Mouse (Mus musculus) cerebellum, adult 2 months (tissue): ENCODE measurements around the gene Gm44511. TPM values are rescaled to one million over a fixed set of nuclear protein-coding genes. Genes with fewer than 3 reads are reported as not detected.
"Not testable (repeated sequence)": the region's sequence is repeated elsewhere in the genome, so short reads cannot be mapped to it uniquely, and the experiment has no call there.

ENCODE experiments used
- DNase-seq, 2 experiments: peaks; one replicate each; pipeline ENCODE4 v3.0.0; 2021
- H3K27ac ChIP-seq: fragments of 200-500 bp; 2 replicates; pipeline ENCODE4 v1.5.1; 2012; ENCODE audit warnings: low read length, control low read depth, inconsistent platforms; ENCODE audit not compliant: insufficient read depth
- H3K27me3 ChIP-seq: fragments of 200-500 bp; 2 replicates; pipeline ENCODE4 v1.6.1; 2012; ENCODE audit warnings: inconsistent platforms, mild to moderate bottlenecking, low read length, moderate library complexity; ENCODE audit not compliant: control insufficient read depth, insufficient read depth
- H3K4me1 ChIP-seq: fragments of 200-500 bp; 2 replicates; pipeline ENCODE4 v1.6.1; 2011; ENCODE audit warnings: low read length; ENCODE audit not compliant: control insufficient read depth, insufficient read depth
- H3K4me3 ChIP-seq: fragments of 200-500 bp; replicated peaks from 2 replicates; pipeline ENCODE3; 2011; ENCODE audit warnings: mild to moderate bottlenecking, low read depth, low read length, control low read depth; ENCODE audit not compliant: insufficient read depth
- CTCF ChIP-seq: fragments of 200-500 bp; IDR thresholded peaks from 2 replicates; pipeline ENCODE4 v1.5.1; 2011; ENCODE audit warnings: low read depth, mild to moderate bottlenecking, control low read depth, low read length, moderate library complexity, borderline replicate concordance; ENCODE audit not compliant: insufficient read depth
- POLR2A ChIP-seq: fragments of 200-500 bp; IDR thresholded peaks from 2 replicates; pipeline ENCODE4 v1.6.1; 2011; ENCODE audit warnings: low read length, control low read depth, borderline replicate concordance; ENCODE audit not compliant: insufficient read depth
- WGBS: fragments of 180-500 bp; shearing (Covaris S2); methylation state at CpG from one replicate; pipeline ENCODE4 v1.1.7; 2018; 5-methylcytosine and 5-hydroxymethylcytosine counted together
- polyA plus RNA-seq: library from polyadenylated mRNA; depleted of rRNA; stranded (reverse); fragments of >200 nt; gene quantifications from 2 replicates; pipeline ENCODE4 v1.2.3, GENCODE M21; 2012

Gm44511 gene
- polyA plus RNA-seq, 1 experiment: not detected

- DNase-seq: no peak
- no peak overlapping the region for H3K4me3 ChIP-seq
- no peaks in the 10 kb centered on the region for H3K27me3 ChIP-seq
- H3K27ac ChIP-seq: no peak overlapping the region
- H3K4me1 ChIP-seq: no peaks in the 10 kb centered on the region
- WGBS: 81% methylated on average over 4 of the region's 4 CpGs
- no peak for TF ChIP-seq CTCF
- TF ChIP-seq POLR2A: no peak
These were observed 3.7 kb upstream of the Gm44511 start for GRCm38 (mm10) chr6:128829837-128830236.

- DNase-seq: no peak
- Histone ChIP-seq H3K27ac (no peak overlapping the region), H3K4me3 (no peak overlapping the region), H3K27me3 (no peaks in the 10 kb centered on the region), H3K4me1 (no peaks in the 10 kb centered on the region)
- TF ChIP-seq POLR2A: no peak
- TF ChIP-seq CTCF: no peak
- WGBS: 80% methylated on average over 3 of the region's 3 CpGs
These were observed 666 bp upstream of the Gm44511 start for GRCm38 (mm10) chr6:128826781-128827180.

- no peaks in the 10 kb centered on the region for H3K27me3 ChIP-seq
- 84% methylated on average over 4 of the region's 4 CpGs for WGBS
- no peak for TF ChIP-seq POLR2A
- H3K4me3 ChIP-seq: no peak overlapping the region
- no peak overlapping the region for H3K27ac ChIP-seq
- H3K4me1 ChIP-seq: no peaks in the 10 kb centered on the region
- DNase-seq: no peak
These were observed 7.9 kb downstream of the Gm44511 start for GRCm38 (mm10) chr6:128818083-128818802.

GRCm38 (mm10) chr6:128808532-128808931 lies 17.6 kb downstream of the Gm44511 start:
- DNase-seq: no peak
- Histone ChIP-seq H3K4me3 (no peak overlapping the region), H3K27ac (no peak overlapping the region), H3K27me3 (no peaks in the 10 kb centered on the region), H3K4me1 (no peaks in the 10 kb centered on the region)
- WGBS: 78% methylated on average over 5 of the region's 5 CpGs
- TF ChIP-seq POLR2A (no peak), CTCF (no peak)

- WGBS: 60% methylated on average over 3 of the region's 3 CpGs
- Histone ChIP-seq H3K4me3 (no peak overlapping the region), H3K27ac (no peak overlapping the region), H3K4me1 (no peaks in the 10 kb centered on the region), H3K27me3 (no peaks in the 10 kb centered on the region)
- TF ChIP-seq CTCF: no peak
- TF ChIP-seq POLR2A: no peak
- DNase-seq: no peak
These were observed 19.1 kb downstream of the Gm44511 start for GRCm38 (mm10) chr6:128807021-128807420.

GRCm38 (mm10) chr6:128804823-128805640 lies 21.1 kb downstream of the Gm44511 start:
- not testable (repeated sequence) for H3K27me3 ChIP-seq, H3K4me1 ChIP-seq, H3K4me3 ChIP-seq, H3K27ac ChIP-seq
- peak; percentile 54 for TF ChIP-seq CTCF
- DNase-seq: peak; percentile 48 to 53
- WGBS: 67% methylated on average over 7 of the region's 7 CpGs

- Histone ChIP-seq H3K4me1 (no peaks in the 10 kb centered on the region), H3K27me3 (no peaks in the 10 kb centered on the region), H3K4me3 (peak overlapping the region; percentile 70), H3K27ac (no peak overlapping the region)
- TF ChIP-seq CTCF: peak; percentile 92
- TF ChIP-seq POLR2A: no peak
- DNase-seq: peak; percentile 96 to 98
- WGBS: 4% methylated on average over 26 of the region's 26 CpGs
These were observed 22.9 kb downstream of the Gm44511 start for GRCm38 (mm10) chr6:128802999-128803857.

- Histone ChIP-seq H3K27ac (peak overlapping the region; percentile 31), H3K4me3 (peak overlapping the region; percentile 70), H3K4me1 (peaks cover 2% of the 10 kb centered on the region), H3K27me3 (no peaks in the 10 kb centered on the region)
- peak; percentile 53 to 70 for DNase-seq
- WGBS: 8% methylated on average over 10 of the region's 10 CpGs
- TF ChIP-seq CTCF (no peak), POLR2A (no peak)
These were observed 23.6 kb downstream of the Gm44511 start for GRCm38 (mm10) chr6:128802557-128802956.

GRCm38 (mm10) chr6:128800696-128801095 lies 25.4 kb downstream of the Gm44511 start:
- not testable (repeated sequence) for H3K4me3 ChIP-seq, DNase-seq, H3K4me1 ChIP-seq, H3K27ac ChIP-seq, H3K27me3 ChIP-seq
- 80% methylated on average over 5 of the region's 5 CpGs for WGBS
